Mouse (Mus musculus) forelimb bud, embryonic 11.5 days (tissue): Measurements from ENCODE around the gene Sh2b1.

Experiments used
- DNase-seq: peaks from one replicate; pipeline ENCODE4 v3.0.0-alpha.2; 2012; ENCODE audit warnings: low read depth, low spot score

The Sh2b1 gene

DNA sequence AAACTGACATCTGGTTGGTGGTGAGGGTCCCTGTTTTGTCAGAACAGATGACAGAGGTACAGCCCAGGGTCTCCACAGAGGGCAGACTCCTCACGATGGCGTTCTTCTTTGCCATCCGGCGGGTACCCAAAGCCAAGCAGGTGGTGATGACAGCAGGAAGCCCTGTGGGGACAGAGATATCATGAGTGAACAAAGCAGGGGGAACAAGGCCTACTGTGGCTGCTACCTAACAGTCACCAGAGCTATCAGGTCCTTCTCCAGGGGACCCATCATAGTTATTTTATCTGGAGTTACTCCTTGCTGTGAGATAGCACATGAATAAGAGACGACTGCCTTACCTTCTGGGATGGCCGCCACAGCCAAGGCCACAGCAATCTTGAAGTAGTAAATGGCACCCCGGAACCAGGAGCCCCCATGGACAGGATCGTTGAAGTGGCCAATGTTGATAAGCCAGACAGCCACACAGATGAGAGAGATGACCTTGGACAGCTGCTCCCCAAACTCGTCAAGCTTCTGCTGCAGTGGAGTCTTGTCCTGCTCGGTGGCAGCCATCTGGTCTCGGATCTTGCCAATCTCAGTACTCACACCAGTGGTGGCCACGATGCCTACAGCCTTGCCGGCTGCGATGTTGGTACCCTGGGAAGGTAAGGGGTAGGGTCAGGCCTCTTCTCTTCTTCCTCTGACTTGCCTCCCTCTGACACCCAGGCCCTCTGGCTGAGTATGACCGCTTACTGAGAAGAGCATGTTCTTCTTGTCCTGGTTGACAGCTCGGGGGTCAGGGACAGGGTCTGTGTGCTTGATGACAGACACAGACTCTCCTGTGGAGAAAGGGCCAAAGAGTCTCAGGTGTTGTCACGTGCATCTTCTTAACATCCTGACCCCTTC is 18.6 kb downstream of the Sh2b1 start:
- DNase-seq: no peak

DNA sequence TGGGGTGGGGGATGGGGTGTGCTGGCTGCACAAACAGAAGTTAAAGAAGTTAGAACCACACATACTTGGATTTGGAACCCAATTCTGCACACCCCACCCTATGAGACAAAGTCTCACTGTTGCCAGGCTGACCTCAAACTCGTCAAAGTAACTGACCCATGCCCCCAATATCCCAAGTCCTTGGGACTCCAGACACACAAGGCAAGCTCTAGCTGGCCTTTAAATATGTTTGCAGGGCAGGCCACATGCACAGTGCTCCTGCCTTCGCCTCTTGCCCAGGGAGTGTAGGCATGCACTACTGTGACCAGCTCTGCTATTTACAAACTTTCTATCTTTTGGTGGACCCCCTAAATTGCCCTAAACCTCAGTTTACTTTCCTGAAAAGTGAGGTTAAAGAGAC is 20.0 kb downstream of the Sh2b1 start:
- no peak for DNase-seq

DNA sequence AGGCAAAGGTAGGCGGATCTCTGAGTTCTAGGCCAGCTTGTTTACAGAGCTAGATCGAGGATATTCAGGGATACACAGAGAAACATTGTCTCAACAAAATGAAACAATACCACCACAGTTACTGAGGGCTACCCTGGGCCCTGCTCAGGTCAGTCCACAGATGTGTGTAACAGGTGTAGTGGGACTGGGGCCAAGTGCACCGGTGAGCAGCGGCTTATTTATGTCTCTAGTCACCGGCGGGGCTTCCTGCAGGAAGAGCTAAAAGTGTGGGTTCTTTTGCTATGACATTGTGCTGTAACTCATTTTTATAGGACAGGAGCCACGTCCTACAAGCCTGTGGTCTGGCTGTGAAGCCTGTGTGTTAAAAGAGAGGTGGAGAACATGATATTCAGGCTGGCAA is 21.4 kb downstream of the Sh2b1 start:
- no peak for DNase-seq

DNA sequence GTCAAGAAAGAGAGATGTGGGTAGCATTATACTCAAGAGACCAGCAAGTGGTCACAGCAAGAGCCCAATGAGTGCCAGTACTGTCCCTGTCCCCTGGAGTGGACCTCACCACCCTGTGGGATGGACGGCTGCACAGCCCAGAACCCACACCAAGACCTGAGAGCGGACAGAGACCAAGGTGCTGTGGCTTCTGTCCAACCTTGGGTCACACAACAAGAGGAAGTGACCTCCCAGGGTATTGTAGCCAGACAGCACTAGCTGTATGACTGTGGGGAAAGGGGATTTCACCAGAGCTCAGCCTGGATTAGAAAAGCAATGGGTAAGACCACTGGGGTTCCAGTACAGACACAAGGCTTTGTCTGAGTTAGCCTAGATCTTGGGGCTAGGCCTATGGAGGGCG is 23.0 kb downstream of the Sh2b1 start:
- no peak for DNase-seq

DNA sequence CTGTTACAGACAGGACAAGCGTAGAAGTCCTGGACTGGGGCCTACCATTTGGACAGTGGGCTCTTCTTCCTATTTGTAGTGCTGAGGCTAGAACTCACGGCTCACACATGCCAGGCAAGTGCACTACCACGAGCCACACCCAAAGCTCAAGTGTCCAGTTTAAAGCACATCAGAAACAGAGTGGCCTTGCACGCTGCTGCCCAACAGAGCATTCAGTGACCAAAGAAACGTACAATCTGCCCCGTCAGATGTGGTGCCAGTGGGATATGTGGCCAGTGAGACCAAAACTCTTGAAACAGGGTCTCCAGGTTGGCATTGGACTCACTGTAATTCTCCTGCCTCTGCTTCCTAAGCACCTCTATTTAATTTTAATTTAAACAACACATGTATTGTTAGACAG is 24.6 kb downstream of the Sh2b1 start:
- no peak for DNase-seq

DNA sequence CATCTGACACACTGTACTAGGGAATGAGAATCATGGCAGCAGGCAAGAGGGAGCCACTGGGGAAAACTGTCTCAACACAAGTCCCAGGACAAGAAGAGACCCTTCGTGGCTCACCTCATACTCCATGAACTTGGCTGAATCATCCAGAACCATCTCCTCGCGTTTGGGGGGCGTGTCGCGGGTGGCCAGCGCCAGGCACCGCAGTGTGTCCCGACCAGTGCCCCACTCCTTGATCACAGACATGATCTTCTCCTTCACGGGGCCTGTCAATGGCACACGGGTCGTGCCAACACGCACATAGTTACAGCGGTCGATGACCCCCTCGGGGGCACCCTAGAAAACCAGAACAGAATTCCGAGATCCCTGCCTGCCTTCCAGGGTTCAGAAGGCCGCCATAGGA is 25.2 kb downstream of the Sh2b1 start:
- DNase-seq: no peak

DNA sequence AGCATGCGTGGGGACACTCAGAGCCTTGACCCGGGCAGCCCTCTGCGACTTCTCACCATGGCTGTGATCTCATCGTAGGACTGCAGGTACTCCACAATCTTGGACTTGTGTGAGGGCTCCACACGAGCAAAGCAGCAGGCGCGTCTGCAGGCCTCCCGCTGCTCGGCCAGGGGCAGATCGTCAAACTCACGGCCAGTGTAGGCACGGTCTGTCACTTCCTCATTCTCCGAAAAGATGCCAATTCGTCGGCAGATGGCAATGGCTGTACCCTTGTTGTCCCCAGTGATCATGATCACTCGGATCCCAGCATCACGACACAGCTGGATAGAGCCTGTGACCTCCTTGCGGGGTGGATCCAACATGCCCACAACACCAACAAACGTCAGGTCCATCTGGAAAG is 26.7 kb downstream of the Sh2b1 start:
- DNase-seq: no peak

DNA sequence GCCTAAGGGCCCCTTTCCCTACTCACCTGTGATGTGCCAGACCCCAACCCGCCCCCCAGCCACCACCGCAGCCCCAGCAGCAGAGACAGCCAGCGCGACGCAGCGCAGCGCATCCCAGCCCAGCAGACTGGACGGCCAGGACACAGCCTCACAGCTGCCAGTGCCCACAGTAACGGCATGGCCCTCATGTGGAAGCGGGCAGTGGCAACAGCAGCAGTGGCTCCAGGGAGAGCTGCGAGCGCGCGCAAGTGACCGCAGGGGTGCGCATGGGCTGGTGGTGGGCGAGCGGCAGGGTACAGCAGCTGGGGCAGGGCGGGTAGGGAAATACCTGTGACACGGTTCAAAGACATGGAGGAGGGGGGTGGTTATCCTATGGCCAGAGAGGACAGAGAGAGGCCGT is 29.0 kb downstream of the Sh2b1 start:
- no peak for DNase-seq

DNA sequence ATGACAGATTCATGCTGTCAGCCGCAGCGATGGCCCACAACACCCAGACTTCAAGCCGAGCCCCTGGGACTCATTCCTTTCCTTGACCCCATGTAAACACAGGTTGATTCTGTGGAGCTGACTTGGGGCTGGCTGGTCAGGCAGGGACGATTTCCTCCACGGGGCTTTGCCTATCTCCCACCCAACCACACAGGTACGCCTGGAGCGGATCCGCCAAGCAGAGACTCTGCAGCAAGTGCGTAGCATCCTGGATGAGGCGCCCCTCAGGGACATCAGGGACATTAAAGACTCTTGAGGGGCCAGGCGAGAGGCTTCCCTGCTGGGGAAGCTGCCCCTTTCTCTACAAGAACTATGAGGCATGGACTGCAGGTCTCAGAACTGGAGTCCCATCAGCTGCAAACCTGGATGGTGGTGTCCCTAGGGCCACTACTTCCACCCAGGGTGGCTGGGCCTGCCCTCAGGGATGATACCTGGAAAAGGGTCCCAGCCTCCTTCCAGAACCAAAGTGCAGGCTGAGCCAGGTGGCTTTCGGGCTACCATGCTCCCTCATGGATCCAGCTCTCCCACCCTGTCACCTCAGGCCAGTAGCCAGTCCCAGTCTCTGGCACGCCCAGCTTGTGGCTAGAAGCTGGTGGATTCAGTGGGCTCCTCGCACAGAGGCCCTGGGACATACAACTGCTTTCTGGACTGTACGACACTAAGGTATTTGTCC is 30.0 kb downstream of the Sh2b1 start:
- DNase-seq: no peak

DNA sequence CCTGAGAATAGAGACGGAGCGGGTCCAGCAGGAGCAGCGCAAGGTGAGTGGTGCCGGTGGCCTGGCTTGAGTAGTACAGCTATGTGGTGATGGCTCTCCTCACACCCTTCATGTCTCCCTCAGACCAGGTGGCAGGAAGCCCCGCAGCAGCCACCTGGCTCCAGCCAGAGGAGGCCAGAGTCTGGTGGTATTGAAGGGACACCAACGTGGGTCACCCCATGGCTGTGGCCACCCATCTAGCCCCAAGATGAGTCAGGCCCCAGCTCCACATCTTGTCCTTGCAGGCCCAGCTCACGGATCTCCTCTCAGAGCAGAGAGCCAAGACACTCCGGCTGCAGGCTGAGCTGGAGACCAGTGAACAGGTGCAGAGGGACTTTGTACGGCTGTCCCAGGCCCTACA is 30.7 kb downstream of the Sh2b1 start:
- DNase-seq: no peak

DNA sequence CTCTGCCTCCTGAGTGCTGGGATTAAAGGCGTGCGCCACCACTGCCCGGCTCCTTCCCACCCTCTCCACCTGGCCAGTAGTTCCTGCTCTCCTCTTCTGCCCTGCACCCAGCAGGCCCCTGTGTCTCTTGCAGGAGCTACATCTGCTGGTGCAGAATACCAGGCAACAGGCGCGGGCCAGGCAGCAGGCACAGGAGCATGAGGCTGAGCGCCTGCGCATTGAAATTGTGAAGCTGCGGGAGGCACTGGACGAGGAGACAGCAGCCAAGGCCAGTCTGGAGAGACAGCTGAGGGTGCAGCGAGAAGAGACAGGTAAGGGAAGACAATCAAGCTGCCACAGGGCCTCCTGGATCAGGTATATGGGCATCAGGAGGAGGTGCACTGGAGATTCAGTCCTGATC is 31.2 kb downstream of the Sh2b1 start:
- no peak for DNase-seq

DNA sequence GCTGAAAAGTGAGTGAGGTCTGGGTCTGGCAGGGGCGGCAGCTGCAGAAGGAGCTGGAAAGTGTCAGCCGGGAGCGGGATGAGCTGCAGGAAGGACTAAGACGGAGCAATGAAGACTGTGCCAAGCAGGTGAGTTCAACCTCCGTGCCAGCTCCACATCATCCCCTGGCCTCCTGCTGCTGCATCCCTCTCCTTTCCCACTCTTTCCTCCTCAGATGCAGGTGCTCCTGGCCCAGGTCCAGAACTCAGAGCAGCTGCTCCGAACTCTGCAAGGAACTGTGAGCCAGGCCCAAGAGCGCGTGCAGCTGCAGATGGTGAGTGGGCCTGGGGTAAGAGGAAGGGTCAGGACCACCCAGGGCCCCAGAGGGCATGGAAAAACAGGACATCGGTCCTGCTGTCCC is 35.1 kb downstream of the Sh2b1 start:
- no peak for DNase-seq

DNA sequence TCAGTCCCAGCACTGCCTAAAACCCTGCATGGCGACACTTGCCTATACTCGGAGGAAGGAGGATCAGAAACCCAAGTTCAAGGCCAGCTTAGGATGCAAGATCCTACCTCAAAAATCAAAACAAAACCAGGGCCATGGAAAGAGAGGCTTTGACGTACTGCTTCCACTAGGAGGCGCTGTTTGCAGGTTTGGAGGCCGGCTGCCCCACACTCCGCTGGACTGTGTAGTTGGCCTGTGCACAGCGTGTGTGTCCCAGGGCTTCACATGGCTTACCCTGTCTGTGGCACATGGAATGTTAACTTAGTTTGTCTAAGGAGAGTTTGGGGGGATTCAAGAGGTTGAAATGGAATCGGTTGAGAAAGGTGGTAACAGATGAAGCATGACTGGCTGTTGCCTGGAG is 38.4 kb downstream of the Sh2b1 start:
- DNase-seq: peak; percentile 74

DNA sequence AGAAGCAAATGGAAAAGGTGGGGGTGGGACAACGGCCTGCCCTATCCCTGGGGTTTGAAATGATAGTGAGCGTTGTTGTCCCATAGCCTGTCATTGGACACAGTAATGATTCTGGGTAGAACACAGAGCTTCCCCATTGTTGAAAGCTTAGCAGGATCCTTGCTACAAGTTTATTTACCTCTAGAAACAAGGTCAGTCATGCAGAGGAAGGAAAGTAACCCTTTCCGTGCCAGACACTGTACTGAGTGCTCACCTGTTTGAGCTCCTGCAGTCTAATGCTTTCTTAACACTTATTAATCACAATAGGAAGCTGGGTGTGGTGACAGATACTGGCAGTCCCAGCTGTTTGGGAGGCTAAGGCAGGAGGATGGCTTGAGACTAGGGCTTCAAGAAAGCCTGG is 39.4 kb downstream of the Sh2b1 start:
- DNase-seq: no peak

DNA sequence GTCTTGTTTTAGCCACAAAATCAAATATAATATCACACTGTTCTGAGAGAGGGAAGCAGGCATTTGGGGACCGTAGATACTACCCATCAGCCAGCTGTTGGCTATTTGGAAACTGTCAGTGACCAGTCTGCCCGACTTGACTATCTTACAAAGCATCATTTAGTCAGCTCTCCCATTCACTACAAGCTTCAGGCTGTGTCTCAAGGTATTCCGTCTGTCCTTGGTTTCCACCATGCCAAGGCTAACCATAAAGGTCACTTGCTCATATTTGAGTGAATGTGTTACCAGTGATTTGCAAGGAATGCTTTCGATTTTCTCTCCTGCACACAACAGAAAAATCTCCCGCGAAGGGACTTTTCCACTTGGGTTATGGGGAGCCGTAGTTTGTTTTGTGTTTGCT is 40.5 kb downstream of the Sh2b1 start:
- no peak for DNase-seq

DNA sequence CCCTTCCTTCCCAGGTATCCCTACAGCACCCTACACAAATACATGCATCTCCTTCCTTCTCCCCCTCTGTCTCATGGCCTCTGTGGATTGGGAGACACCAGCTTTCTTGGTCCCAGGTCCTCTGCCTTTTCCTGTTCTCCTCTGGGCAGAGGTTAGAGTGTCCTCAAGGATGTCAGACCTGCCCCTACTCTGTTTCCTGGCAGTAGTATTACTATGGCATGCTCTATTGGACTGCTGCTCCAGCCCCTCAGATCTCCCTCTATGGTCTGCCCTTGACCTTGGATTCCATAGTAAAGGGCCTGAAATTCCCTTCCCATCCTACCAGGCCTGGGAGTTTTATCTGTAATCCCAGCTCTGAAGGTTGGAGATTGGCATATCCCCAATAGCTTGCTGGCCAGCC is 45.1 kb downstream of the Sh2b1 start:
- no peak for DNase-seq

DNA sequence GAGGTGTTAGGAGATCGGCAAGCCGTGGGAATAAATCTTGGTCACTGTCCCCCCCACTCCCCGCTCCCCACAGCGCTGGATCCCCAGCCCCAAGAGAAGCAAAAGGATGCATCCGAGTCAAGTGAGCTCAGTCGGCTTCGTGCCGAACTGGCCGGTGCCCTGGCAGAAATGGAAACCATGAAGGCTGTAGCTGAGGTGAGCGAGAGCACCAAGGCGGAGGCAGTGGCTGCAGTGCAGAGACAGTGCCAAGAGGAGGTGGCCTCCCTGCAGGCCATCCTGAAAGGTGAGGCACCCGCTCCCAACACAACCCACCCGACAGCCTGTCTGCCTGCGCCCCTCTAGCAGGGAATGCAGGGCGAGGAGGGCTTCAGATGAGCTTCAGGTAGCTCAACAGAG is 45.7 kb downstream of the Sh2b1 start:
- no peak for DNase-seq

DNA sequence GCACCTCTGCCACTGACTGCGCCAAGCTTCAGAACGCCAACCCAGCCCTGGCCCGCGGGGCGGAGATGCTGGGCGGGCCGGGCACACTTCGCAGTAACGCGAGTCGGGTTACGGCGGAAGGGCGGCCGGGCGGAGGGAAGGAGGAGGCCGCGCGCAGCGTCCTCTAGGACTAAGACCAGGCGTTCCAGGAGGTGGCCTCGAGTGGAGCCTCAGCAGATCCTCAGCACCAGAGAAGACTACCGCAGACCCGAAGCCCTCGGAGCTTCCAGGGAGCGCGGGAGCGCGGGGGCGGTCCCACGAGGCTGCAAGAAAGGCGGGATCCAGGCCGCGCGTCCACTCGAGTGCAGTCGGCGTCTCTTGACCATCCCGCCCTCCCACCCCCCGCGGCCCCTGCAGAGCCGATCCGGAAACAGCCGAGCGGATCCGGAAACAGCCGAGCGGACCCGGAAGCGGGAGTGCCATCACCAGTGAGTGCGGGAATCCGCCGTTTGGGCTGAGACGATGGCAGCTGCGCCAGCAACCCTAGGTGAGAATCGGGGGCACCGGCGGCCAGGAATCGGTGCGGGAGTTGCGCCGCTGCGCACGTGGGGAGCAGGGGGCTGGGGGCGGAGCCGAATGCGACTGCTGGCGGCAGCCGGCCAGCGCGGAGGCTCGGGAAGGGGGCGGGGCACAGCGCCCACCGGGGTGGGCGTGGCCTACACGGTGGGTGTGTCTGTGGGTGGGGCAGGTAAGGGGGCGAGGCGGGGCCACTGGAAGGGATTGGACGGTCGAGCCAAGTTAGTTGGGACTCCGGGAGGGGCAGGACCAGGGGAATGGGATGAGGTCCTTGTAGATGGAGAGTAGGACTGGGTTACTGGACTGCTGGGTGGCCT is 46.4 kb downstream of the Sh2b1 start, which contains the start of gene Rabep2:
Gene Rabep2 (plus strand): TSS at position 129 of the 872 bp plus-strand sequence.
- DNase-seq: peak; percentile 91

DNA sequence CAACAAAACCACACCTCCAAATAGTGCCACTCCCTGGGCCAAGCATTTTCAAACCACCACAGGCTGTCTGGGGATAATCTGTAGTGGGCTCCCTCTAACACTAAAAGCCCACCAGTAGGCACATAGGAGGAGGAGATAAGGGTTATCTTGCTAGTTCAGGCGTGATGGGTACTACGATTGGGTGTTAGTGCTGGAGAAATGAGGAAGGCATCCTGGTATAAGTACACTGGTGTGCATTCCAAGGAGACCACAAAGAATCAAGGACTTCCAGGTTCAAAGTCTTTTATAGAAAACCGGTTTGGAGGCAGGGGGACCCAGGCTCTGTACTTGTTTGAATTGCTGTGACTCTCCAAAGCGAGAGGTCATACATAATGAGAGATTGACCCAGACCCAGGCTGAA is 47.1 kb downstream of the Sh2b1 start:
- no peak for DNase-seq

DNA sequence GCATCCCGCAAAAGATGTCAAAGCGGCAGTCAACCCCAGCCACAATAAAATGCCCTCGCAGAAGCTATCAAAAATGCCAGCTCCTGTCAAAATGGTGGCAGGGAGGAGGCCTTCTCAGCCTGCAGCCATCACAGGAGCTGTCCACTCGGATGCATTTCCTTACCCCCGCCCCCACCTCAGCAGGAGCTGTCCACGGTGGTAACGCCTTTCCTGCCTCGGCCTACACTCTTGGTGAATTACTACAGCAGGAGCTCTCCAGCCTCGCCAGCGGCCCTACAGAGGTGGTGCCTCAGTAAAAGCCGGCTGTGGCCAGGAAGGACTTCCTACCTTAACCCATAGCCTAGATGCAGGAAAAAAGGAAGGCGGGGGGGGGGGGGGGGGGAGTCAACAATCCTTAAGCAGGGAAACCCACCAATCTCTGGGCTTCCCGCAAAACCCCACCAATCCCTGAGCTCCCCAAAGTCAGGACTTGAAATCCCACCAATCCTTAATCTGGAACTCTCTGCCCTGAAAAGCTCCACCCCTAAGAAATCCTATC is 47.8 kb downstream of the Sh2b1 start:
- no peak for DNase-seq

DNA sequence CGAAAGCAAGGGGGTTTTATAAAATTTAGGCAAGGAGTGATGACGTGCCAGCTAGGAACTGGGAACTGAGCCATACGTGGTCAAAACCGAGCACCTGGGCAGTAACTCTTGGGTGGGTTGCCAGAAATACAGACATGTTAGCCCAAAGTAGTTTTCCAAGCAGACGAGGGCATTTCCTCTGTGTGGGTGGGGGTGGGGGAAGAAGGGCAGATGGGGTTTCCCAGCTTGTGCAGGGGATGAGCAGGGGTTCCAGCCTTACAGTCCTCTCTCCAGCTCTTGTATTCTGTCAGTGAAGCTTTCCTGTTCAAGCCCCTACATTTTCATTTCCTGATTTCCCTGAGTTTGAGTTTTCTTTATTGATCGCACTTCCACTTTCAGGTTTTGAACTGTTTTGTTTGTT is 51.1 kb downstream of the Sh2b1 start:
- DNase-seq: no peak

DNA sequence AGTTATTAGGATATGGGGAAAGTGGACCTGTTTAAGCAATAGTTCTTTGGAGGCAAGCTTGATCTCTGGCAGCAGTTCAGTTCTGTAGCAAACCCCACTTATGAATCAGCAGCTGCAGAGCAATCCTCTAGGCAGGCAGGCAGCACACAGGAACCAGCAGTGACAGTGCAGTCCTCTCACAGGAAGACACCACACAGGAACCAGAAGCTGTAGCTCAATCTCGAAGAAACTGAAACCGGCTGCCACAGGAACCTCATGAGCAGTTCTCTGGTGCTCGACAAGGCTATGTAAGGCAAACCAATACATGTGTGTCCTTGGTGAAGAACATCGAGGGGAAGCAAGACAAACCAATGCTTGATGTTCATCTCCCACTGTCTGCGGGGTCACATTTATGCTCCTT is 53.5 kb downstream of the Sh2b1 start:
- DNase-seq: no peak
